Mouse (Mus musculus) retina, adult 2 months (tissue): ENCODE data around the gene Uba52.
A peak's percentile ranks its signal among the peaks of the same experiment; 100 is the strongest.
"Not testable (repeated sequence)": the region's sequence is repeated elsewhere in the genome, so short reads cannot be mapped to it uniquely, and the experiment has no call there.

Source experiments
- DNase-seq: peaks from one replicate; pipeline ENCODE4 v3.0.0-alpha.2; 2012; ENCODE audit warnings: low read depth, low spot score

Uba52 gene

DNA sequence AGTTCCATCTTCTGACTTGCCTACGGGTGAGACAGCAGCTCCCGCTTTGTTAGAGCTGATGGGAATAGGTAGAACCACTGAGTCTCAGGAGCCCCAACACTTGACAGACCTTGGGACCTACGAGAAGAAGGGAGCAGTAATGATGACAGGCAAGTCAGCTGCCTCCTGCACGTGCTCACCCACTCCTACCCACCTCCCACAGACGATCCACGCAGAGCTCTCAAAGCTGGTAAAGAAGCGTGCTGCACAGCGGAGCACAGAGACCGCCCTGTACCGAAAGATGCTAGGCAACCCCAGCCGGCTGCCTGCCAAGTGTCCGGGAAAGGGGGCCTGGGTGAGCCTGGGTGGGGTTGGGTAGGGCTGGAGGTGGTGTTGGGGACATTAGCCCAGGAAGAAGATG, 23.7 kb upstream of the Uba52 start:
- DNase-seq: no peak

GRCm38 (mm10) chr8:70530314-70530713, 19.7 kb upstream of the Uba52 start:
- no peak for DNase-seq

DNA sequence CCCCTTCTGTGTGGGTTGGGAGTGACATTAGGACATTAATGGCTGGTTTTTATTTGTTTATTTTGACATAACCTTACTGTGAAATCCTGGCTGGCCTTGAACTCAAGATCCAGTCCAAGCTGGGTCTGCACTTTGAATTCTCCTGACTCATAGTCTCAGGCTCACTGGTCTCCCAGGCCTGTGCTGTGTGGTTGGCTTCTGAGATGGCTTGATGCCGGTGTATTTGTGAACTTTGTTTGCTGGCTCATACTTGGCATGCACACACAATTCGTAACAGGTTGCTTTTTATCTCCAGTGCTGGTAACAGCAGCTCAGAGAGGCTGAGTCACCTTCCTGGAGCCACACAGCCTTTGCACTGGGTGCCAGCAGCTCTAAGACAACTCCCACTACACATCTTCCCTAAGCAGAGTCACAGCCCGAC, 19.1 kb upstream of the Uba52 start:
- no peak for DNase-seq

- no peak for DNase-seq
Observed at GRCm38 (mm10) chr8:70529299-70529698, 18.7 kb upstream of the Uba52 start.

GRCm38 (mm10) chr8:70528182-70528797, 17.7 kb upstream of the Uba52 start:
- no peak for DNase-seq

- DNase-seq: peak; percentile 87
Observed at GRCm38 (mm10) chr8:70527512-70528181, 17.0 kb upstream of the Uba52 start, which contains the start of the genes Fkbp8 and Kxd1. TSS of gene Fkbp8 (plus strand) at chr8:70527724. TSS of gene Kxd1 (minus strand) at chr8:70527956.

- DNase-seq: no peak
Observed at GRCm38 (mm10) chr8:70527111-70527511, 16.5 kb upstream of the Uba52 start.

GRCm38 (mm10) chr8:70522592-70523403, 12.2 kb upstream of the Uba52 start:
- peak; percentile 92 for DNase-seq

- DNase-seq: no peak
Observed at GRCm38 (mm10) chr8:70519606-70520005, 9.0 kb upstream of the Uba52 start.

GRCm38 (mm10) chr8:70519043-70519442, 8.4 kb upstream of the Uba52 start:
- DNase-seq: no peak

- no peak for DNase-seq
Observed at GRCm38 (mm10) chr8:70517940-70518643, 7.5 kb upstream of the Uba52 start.

DNA sequence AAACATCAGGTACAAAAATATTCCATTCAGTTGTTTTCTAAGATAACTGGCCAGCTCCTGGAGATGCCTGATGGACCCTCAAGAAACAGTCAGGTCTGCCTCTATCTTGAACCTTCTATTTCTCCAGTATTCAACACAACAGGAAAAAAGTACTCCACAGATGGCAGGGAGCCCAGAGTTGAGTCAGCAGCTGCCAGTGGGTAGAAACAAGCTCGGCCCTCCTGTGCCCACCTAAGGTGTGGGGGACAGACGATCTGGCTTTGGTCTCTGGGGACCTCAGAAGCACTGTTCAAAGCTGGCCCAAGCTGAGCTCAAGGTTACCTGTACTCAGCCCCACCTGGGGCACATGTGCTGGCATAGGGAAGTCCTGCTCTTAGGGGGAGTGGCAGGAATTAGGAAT, 2.8 kb upstream of the Uba52 start:
- DNase-seq: no peak

DNA sequence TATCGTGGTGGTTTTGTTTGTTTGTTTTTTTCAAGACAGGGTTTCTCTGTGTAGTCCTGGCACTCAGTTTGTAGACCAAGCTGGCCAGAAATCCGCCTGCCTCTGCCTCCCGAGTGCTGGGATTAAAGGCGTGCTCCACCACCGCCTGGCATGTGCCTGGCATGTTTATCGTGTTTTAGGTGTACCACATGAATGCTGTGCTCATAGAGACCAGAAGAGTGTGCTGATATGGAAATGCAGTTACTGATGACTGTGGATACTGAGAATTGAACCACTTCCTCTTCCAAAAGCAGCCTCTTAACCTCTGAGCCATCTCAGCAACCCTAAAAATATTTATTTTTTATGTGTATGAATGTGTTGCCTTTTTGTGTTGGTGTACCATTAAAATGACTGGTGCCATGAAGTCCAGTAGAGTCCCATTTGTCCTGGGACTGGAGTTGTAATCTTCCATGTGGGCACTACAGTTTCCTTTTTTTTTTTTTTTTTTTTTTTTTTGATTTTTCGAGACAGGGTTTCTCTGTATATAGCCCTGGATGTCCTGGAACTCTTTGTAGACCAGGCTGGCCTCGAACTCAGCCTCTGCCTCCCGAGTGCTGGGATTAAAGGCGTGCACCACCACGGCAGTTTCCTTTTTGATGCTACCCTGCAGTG, 1.8 kb upstream of the Uba52 start:
- DNase-seq: no peak

GRCm38 (mm10) chr8:70511770-70512169, 1.2 kb upstream of the Uba52 start:
- no peak for DNase-seq

DNA sequence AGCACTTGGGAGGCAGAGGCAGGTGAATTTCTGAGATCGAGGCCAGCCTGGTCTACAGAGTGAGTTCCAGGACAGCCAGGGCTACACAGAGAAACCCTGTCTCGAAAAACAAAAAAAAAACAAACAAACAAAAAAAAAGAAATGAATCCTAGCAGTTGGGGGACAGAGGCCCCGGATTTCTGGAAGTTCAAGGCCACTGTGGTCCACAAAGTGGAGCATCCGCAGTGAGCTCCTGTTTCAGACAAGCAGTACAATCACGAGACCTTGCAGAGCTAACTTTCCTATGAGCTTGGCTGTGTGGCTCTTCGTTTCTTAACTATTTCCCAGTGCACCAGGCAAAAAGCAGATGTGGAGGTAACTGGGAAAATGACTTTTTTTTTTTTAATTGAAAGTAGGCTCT, 573 bp upstream of the Uba52 start:
- not testable (repeated sequence) for DNase-seq

DNA sequence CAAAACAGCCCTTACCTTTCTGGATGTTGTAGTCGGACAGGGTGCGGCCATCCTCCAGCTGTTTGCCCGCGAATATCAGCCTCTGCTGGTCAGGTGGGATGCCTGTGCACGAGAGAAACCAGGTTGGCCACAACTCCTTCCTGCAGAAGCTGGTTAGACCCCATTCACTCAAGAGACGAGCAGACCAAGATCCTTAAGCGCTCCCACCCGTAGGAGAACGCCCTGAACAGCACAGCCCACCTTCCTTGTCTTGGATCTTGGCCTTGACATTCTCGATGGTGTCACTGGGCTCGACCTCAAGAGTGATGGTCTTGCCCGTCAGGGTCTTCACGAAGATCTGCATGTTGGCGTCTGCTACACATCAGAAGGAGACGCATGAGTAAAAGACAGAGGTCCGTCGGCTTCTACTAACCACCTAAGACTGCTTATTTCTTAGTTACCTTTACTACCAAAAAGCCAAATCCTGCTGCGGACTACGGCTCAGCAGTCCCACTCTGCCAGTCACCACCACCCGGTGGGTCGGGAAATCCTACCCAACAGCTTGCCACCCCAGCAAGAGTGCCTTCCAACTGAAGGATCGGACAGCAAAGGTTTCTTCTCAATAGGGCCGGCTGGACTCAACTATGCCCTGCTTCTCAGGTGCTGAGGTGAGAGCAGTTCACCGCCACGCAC, 1.2 kb downstream of the Uba52 start:
- no peak for DNase-seq

GRCm38 (mm10) chr8:70507027-70507393, 3.6 kb downstream of the Uba52 start:
- DNase-seq: no peak

GRCm38 (mm10) chr8:70506328-70507026, 4.1 kb downstream of the Uba52 start, which contains the start of gene Rex1bd:
TSS of gene Rex1bd (minus strand) at chr8:70506752.
- DNase-seq: peak; percentile 76

- DNase-seq: no peak
Observed at GRCm38 (mm10) chr8:70505698-70506327, 4.8 kb downstream of the Uba52 start.

DNA sequence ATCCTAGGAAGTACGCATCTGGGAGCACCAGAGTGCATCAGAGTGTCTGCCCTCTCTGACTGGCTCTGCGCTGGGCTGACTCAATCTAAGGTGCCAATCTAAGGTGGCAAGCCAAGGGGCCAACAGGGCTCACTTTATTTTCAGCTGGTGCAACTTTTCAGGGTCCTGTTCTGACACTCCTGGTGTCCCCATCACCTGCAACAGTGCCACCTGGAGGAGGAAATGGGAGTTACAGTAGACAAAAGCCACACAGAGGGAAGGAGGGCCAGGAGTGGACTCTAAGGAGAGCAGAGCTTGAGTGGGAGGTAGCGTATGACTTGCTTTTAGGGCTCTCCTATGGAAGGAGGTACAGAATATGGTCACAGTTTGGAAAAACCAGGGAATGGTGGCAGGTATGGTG, 5.8 kb downstream of the Uba52 start:
- DNase-seq: no peak
